Mouse (Mus musculus): ENCODE data around the gene Errfi1. TPM values are rescaled to one million over a fixed set of nuclear protein-coding genes. Genes with fewer than 3 reads are reported as not detected.

Gene Errfi1
- polyA plus RNA-seq, 1 experiment from 2014 or later: 32.1 TPM

DNA sequence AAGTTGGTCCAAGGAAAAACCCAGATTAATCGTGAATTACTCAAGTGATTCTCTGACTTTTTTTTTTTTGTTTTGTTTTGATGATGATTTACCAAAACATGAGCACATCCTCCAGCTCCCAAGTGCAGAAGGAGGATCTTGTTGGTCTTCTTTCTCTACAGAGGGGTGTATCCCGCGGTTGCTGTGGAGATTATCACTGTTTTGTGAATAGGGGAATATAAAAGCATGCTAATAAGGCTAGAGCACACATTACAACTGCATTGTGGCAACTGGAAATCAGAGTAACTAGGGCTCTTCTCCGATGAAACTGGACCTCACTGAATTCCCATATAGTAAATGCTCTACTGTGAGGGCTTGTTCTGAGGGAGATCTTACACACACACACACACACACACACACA lies 1.2 kb upstream of the Errfi1 start:
- Histone ChIP-seq H3K9me3 (no peaks in the 10 kb centered on the region), H3K27ac (no peak overlapping the region), H3K4me3 (no peak overlapping the region), H3K4me1 (replicated peaks) (peaks cover 43% of the 10 kb centered on the region), H3K36me3 (no peaks in the 10 kb centered on the region), H3K27me3 (ENCODE audit: insufficient read depth, poor library complexity, severe bottlenecking) (peaks cover 11% of the 10 kb centered on the region)
- WGBS: 77% methylated on average over 4 of the region's 4 CpGs
- no peak for DNase-seq (ENCODE audit: low spot score)

DNA sequence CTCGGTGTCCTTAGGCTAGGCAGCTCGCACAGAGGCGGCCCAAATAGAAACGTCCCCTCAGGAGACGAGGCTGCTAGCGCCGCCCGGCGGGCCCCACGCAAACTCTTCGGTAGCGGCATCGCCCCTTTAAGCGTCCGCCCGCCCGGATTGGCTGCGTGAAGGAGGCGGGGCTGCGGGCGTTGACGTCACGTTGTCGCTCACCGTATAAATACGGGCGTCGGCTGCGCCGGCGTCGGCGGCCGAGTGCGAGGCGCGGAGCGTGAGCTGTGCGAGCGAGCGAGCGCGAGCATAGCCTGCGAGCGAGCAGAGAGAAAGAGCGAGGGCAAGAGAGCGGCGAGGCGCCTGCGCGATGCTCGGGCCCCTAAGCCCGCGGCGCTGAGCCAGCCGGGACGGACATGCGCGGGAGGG lies 1.1 kb downstream of the Errfi1 start:
- peak overlapping the region; percentile 95 for H3K27ac ChIP-seq
- H3K4me3 ChIP-seq: peak overlapping the region; percentile 77
- peaks cover 11% of the 10 kb centered on the region for H3K27me3 ChIP-seq (ENCODE audit: insufficient read depth, poor library complexity, severe bottlenecking)
- H3K9me3 ChIP-seq: no peaks in the 10 kb centered on the region
- no peaks in the 10 kb centered on the region for H3K36me3 ChIP-seq
- DNase-seq (ENCODE audit: low spot score): peak; percentile 98
- H3K4me1 ChIP-seq (replicated peaks): peaks cover 38% of the 10 kb centered on the region
- WGBS: under 1% methylated on average over 59 of the region's 59 CpGs

DNA sequence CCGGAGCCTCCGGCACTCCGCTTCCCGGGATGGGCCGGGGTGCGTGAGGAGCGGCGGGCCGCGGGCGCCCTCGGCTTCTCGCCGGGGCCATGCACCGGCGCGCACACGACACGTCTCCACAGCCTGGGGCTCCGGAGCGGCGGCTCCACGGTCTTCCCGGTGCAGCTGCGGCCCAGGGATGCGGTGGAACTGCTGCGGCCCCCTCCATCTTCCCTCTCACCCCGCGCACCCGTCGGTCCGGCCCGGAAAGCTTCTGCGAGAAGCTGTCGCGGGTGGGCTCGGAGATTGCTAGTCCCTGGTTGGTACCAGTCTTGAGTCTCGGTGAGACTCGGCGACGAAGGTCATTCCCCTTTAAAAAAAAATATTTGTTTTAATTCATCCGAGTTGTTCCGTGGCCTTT lies 1.6 kb downstream of the Errfi1 start:
- H3K9me3 ChIP-seq: no peaks in the 10 kb centered on the region
- H3K4me1 ChIP-seq (replicated peaks): peaks cover 38% of the 10 kb centered on the region
- H3K4me3 ChIP-seq: peak overlapping the region; percentile 77
- WGBS: 0% methylated on average over 43 of the region's 43 CpGs
- H3K27me3 ChIP-seq (ENCODE audit: insufficient read depth, poor library complexity, severe bottlenecking): peaks cover 11% of the 10 kb centered on the region
- H3K36me3 ChIP-seq: no peaks in the 10 kb centered on the region
- no peak for DNase-seq (ENCODE audit: low spot score)
- peak overlapping the region; percentile 95 for H3K27ac ChIP-seq

DNA sequence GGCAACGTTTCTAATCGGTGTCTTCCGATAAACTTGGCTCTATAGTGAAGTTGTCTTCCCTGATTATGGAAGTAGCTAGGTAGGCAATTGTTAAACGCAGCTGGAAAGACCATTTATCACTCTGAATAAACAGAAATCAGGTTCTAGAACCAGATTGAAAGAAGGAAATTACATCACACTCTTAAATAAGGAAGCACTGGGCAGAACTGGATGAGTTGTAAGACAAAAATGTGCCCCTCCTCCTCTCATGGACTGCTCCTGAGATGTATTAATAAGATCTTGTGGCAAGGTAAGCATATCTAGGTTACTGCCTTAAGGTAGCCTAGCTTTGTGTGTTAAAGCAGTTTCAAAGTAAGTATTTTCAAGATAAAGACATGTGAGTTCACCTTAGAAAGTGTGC lies 6.8 kb downstream of the Errfi1 start:
- H3K36me3 ChIP-seq: peaks cover 8% of the 10 kb centered on the region
- H3K4me1 ChIP-seq (replicated peaks): peaks cover 47% of the 10 kb centered on the region
- DNase-seq (ENCODE audit: low spot score): no peak
- 90% methylated on average over 4 of the region's 4 CpGs for WGBS
- no peaks in the 10 kb centered on the region for H3K9me3 ChIP-seq
- no peak overlapping the region for H3K4me3 ChIP-seq
- H3K27ac ChIP-seq: no peak overlapping the region
- H3K27me3 ChIP-seq (ENCODE audit: insufficient read depth, poor library complexity, severe bottlenecking): no peaks in the 10 kb centered on the region

DNA sequence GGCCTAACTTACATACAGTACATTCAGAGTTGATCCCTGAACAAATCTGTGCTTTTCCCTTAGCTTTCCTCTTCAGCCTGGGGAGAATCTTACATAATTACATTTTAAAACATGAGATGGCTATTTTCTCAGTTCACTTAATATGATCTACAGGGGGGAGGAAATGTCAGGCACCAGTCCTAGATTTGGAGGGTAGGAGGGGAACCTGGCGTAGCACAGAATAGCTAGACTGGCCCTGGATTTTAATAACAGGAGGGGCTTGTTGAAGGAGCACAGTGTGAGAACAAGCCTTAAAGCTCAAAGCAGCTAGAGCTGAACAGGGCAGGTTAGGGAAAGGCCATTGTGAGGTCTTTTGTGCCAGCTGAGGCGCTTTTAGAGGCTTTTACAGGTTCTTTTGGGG lies 7.4 kb downstream of the Errfi1 start:
- DNase-seq (ENCODE audit: low spot score): no peak

DNA sequence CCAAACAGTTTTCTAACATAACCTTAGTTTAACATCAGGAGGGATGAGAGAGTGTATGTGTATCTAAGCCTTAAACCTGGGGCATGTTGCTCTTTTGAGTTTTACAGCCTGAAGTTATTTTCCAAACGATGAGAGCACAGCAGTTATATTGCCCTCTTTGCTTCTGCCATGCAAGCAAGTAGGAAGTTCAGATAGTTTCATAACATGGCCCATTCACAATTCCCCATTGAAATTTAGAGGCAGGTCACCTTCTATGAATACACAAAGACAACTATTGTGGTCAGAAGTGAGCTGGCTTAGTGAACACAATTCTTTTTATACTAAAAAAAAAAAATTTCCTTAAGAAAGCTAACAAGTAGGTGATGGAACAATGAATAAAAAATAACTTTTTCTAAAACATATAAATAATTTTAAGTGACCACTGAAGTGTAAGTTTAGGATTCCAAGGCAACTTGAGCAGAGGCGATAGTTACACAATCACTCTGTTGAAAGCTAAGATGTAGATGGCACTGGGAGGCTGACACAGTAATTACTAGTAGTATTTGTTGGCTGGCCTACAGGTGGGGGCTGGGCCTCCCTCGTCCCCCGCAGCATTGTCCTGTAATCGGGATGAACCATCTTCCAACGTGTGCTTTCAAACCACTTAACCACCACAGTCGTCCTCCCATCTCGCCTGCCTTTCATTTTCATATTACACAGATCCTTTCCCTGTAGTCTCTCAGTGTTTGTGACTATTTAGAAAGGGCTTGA lies 9.1 kb downstream of the Errfi1 start:
- Histone ChIP-seq H3K9me3 (no peaks in the 10 kb centered on the region), H3K4me1 (replicated peaks) (peaks cover 28% of the 10 kb centered on the region), H3K36me3 (peaks cover 30% of the 10 kb centered on the region), H3K4me3 (no peak overlapping the region), H3K27me3 (ENCODE audit: insufficient read depth, poor library complexity, severe bottlenecking) (no peaks in the 10 kb centered on the region), H3K27ac (no peak overlapping the region)
- 67% methylated on average over 8 of the region's 8 CpGs for WGBS
- DNase-seq (ENCODE audit: low spot score): no peak

More for the DNA sequence above, 7.4 kb downstream of the Errfi1 start:
- Histone ChIP-seq H3K27ac (no peak overlapping the region), H3K9me3 (no peaks in the 10 kb centered on the region), H3K4me1 (replicated peaks) (peaks cover 41% of the 10 kb centered on the region), H3K36me3 (peaks cover 14% of the 10 kb centered on the region), H3K4me3 (no peak overlapping the region), H3K27me3 (ENCODE audit: insufficient read depth, poor library complexity, severe bottlenecking) (no peaks in the 10 kb centered on the region)
- 87% methylated on average over 2 of the region's 2 CpGs for WGBS

DNA sequence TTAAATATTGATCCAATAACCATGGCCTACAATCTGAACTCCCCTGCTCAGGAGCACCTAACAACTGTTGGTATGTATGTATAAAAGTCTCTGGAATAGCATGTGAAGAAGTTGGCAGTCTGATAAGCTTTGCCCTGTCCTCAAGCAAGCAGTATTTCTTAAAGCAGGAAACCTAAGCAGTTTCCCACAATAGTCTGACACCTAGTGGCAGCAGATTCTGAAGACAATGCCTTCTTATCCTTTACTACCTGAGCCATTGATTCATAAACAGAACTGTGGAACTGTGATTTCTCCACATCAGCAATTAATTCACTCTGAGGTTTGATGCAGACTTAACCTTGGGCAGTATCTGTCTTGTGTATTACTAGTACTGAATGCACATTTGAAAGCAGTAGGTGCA lies 11.7 kb downstream of the Errfi1 start:
- no peaks in the 10 kb centered on the region for H3K9me3 ChIP-seq
- no peak overlapping the region for H3K4me3 ChIP-seq
- H3K36me3 ChIP-seq: peaks cover 52% of the 10 kb centered on the region
- DNase-seq (ENCODE audit: low spot score): no peak
- H3K27ac ChIP-seq: no peak overlapping the region
- H3K27me3 ChIP-seq (ENCODE audit: insufficient read depth, poor library complexity, severe bottlenecking): no peaks in the 10 kb centered on the region
- H3K4me1 ChIP-seq (replicated peaks): peaks cover 34% of the 10 kb centered on the region

DNA sequence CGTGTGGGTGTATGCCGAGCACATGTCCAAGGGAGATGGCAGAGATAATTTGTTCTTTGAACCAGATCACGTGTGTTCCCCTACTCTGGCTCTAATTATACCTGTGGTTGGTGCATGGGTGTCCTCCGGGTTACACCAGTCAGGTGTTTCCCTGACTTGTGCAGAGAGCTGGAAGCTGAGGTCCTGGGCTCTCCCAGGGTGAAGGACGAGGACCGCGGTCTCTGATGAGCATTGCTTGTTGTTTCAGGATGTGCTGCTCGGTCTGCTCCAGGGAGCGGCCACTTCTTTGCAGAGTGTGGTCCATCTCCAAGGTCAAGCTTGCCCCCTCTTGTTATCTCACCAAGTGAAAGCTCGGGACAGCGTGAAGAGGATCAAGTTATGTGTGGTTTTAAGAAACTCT lies 12.3 kb downstream of the Errfi1 start:
- H3K27ac ChIP-seq: no peak overlapping the region
- no peaks in the 10 kb centered on the region for H3K9me3 ChIP-seq
- peaks cover 52% of the 10 kb centered on the region for H3K36me3 ChIP-seq
- no peak overlapping the region for H3K4me3 ChIP-seq
- DNase-seq (ENCODE audit: low spot score): no peak
- no peaks in the 10 kb centered on the region for H3K27me3 ChIP-seq (ENCODE audit: insufficient read depth, poor library complexity, severe bottlenecking)
- H3K4me1 ChIP-seq (replicated peaks): peaks cover 34% of the 10 kb centered on the region
- WGBS: 93% methylated on average over 11 of the region's 11 CpGs

DNA sequence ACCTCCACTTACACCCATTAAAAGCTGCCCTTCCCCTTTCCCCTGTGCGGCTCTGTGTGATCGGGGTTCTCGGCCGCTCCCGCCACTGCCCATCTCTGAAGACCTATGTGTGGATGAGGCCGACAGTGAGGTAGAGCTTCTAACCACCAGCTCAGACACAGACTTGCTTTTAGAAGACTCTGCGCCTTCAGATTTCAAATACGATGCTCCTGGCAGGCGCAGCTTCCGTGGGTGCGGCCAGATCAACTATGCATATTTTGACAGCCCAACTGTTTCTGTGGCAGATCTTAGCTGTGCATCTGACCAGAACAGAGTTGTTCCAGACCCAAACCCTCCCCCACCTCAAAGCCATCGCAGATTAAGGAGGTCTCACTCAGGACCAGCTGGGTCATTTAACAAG lies 12.8 kb downstream of the Errfi1 start:
- Histone ChIP-seq H3K9me3 (no peaks in the 10 kb centered on the region), H3K27ac (no peak overlapping the region), H3K4me3 (no peak overlapping the region), H3K4me1 (replicated peaks) (peaks cover 35% of the 10 kb centered on the region), H3K27me3 (ENCODE audit: insufficient read depth, poor library complexity, severe bottlenecking) (no peaks in the 10 kb centered on the region), H3K36me3 (peaks cover 52% of the 10 kb centered on the region)
- 90% methylated on average over 12 of the region's 12 CpGs for WGBS
- no peak for DNase-seq (ENCODE audit: low spot score)

DNA sequence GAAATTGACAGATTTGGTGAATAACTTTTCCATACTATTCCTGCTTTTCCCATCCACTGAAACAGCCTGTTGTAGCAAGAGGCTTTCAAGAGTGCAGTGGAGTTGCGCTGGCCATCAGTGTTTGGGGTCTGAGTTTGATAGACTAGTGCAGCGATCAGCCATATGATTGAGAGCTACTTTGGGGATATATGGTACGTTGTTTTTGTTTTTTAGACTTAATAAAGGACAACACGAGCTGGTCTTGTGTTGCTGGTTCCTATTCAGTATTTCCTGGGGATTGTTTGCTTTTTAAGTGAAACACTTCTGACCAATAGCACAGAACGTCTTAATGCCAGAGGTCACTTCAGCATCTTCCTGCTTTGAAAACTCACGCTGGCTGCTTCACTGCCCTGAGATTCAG lies 14.4 kb downstream of the Errfi1 start:
- 85% methylated on average over 6 of the region's 6 CpGs for WGBS
- H3K9me3 ChIP-seq: no peaks in the 10 kb centered on the region
- peaks cover 52% of the 10 kb centered on the region for H3K36me3 ChIP-seq

DNA sequence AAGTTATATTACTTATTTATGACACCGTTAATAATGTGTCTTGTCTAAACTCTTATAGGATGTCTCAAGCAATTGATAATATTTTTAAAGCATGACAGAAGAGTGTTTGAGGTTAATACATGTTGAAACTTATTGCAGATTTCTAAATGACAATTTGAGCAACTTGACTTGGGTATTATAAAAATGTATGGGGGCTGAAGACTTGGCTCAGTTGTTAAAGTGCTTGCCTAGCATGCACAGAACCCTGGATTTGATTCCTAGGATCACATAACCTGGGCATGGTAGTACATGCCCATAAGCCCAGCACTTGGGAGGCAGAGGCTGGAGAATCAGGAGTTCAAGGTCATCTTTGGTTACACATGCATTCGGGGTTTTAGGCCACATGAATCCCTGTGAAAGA lies 15.1 kb downstream of the Errfi1 start:
- DNase-seq (ENCODE audit: low spot score): no peak
- H3K4me3 ChIP-seq: no peak overlapping the region
- WGBS: 87% methylated on average over 2 of the region's 2 CpGs
- no peak overlapping the region for H3K27ac ChIP-seq
- peaks cover 52% of the 10 kb centered on the region for H3K36me3 ChIP-seq
- no peaks in the 10 kb centered on the region for H3K9me3 ChIP-seq
- H3K27me3 ChIP-seq (ENCODE audit: insufficient read depth, poor library complexity, severe bottlenecking): no peaks in the 10 kb centered on the region
- peaks cover 32% of the 10 kb centered on the region for H3K4me1 ChIP-seq (replicated peaks)

More for the DNA sequence above, 14.4 kb downstream of the Errfi1 start:
- H3K4me3 ChIP-seq: no peak overlapping the region
- peaks cover 32% of the 10 kb centered on the region for H3K4me1 ChIP-seq (replicated peaks)
- H3K27ac ChIP-seq: no peak overlapping the region
- H3K27me3 ChIP-seq (ENCODE audit: insufficient read depth, poor library complexity, severe bottlenecking): no peaks in the 10 kb centered on the region
- DNase-seq (ENCODE audit: low spot score): no peak

DNA sequence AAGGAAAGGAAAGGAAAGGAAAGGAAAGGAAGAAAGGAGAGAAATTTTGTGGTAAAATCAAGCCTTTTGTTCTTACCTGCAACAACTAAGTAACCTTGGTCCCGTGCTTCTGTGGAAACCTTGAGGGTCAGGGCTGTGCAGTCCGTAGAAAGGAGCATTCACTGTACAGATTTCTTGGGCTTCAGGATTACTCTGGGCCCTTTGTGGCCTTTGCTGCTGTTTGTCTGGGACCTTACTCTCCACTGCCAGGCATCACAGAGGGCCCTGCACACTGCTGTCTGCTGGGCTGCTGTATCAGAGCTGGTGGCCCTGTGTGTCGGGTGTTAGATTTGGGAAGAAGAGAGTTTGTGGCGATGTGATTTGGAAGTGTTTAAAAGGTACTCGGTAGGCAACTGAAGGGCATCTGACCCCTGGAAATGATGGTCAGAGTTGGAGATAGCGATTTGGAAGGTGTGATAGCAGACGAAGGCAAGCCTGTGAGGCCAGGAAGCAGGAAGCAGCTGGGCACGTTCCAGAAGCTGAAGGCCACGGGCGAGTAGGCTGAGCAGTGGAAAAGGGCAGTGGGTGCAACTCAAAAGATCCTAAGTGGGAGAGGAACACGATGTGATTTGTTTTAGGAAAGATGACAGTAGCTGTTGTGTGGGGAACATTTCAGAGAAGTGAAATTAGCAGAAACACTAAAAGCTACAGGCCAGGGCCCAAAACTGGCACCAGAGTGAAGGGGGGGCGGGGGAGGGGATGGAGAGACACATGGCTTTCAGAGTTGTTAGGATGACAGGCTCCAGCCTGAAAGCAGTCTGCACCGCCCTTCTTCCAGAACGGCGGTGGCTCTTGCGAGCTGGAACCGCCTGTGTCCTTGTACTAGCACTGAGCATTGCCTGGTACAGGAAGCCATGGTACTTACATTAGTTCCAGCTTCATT lies 15.8 kb downstream of the Errfi1 start:
- no peaks in the 10 kb centered on the region for H3K9me3 ChIP-seq
- WGBS: 83% methylated on average over 17 of the region's 17 CpGs
- H3K36me3 ChIP-seq: peaks cover 52% of the 10 kb centered on the region
- no peaks in the 10 kb centered on the region for H3K27me3 ChIP-seq (ENCODE audit: insufficient read depth, poor library complexity, severe bottlenecking)
- peaks cover 32% of the 10 kb centered on the region for H3K4me1 ChIP-seq (replicated peaks)
- no peak for DNase-seq (ENCODE audit: low spot score)
- H3K27ac ChIP-seq: peak overlapping the region; percentile 59
- H3K4me3 ChIP-seq: no peak overlapping the region

DNA sequence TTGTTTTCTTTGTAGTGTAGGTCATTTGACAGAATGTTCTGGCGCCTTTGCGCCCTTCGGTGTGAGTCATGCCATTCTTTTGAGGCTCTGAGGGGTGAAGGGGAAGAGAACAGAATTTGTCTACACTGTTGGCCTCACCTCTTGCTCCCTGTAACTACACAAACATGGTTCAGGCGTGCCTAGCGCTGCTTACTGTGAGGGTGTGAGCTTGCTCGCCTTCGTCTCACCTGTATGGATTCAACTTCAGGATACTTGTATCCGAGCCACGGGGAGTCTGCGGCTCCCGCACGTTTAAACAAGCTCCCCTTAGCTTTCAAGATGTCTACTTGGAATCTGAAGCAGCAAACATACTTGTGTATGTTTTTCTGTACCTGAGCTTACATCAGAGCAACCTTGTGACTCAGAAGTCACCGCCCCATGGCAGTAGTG lies 17.3 kb downstream of the Errfi1 start:
- no peak for DNase-seq (ENCODE audit: low spot score)
- no peak overlapping the region for H3K4me3 ChIP-seq
- peak overlapping the region; percentile 69 for H3K27ac ChIP-seq
- H3K36me3 ChIP-seq: peaks cover 40% of the 10 kb centered on the region
- H3K9me3 ChIP-seq: no peaks in the 10 kb centered on the region
- WGBS: 89% methylated on average over 13 of the region's 13 CpGs
- H3K27me3 ChIP-seq (ENCODE audit: insufficient read depth, poor library complexity, severe bottlenecking): no peaks in the 10 kb centered on the region
- H3K4me1 ChIP-seq (replicated peaks): peaks cover 36% of the 10 kb centered on the region
